Mouse (Mus musculus) kidney, adult 2 months (tissue): ENCODE results near the gene Slc47a2. TPM values are rescaled to one million over a fixed set of nuclear protein-coding genes. Genes with fewer than 3 reads are reported as not detected.
A peak's percentile ranks its signal among the peaks of the same experiment; 100 is the strongest.

Experiments used
- DNase-seq: peaks from one replicate; pipeline ENCODE4 v3.0.0; 2021
- H3K27ac ChIP-seq: fragments of 200-500 bp; 2 replicates; pipeline ENCODE4 v1.5.1; 2012; ENCODE audit warnings: low read depth, low read length, control low read depth, inconsistent platforms; ENCODE audit not compliant: insufficient read depth
- H3K27me3 ChIP-seq: fragments of 200-500 bp; replicated peaks from 2 replicates; pipeline ENCODE4 v1.6.1; 2012; ENCODE audit warnings: mild to moderate bottlenecking, moderate library complexity, low read length, inconsistent platforms; ENCODE audit not compliant: control insufficient read depth, insufficient read depth
- H3K36me3 ChIP-seq: fragments of 200-500 bp; 2 replicates; pipeline ENCODE4 v1.6.1; 2012; ENCODE audit warnings: mild to moderate bottlenecking, moderate library complexity, low read length, inconsistent platforms; ENCODE audit not compliant: control insufficient read depth, insufficient read depth
- H3K4me1 ChIP-seq: fragments of 200-500 bp; 2 replicates; pipeline ENCODE4 v1.6.1; 2011; ENCODE audit warnings: low read length; ENCODE audit not compliant: control insufficient read depth, insufficient read depth
- H3K4me3 ChIP-seq: fragments of 200-500 bp; 2 replicates; pipeline ENCODE4 v1.5.1; 2011; ENCODE audit warnings: mild to moderate bottlenecking, low read depth, low read length, control low read depth; ENCODE audit not compliant: insufficient read depth
- CTCF ChIP-seq: fragments of 200-500 bp; conservative IDR thresholded peaks from 2 replicates; pipeline ENCODE4 v1.5.1; 2011; ENCODE audit warnings: low read depth, mild to moderate bottlenecking, control low read depth, low read length, moderate library complexity, mixed read lengths; ENCODE audit not compliant: insufficient read depth, insufficient read length
- POLR2A ChIP-seq: fragments of 200-500 bp; IDR thresholded peaks from one replicate; pipeline ENCODE4 v1.6.1; 2011; ENCODE audit warnings: low read depth, low read length, control low read depth
- WGBS: fragments of 180-500 bp; shearing (Covaris S2); methylation state at CpG from one replicate; pipeline ENCODE4 v1.1.7; 2018; 5-methylcytosine and 5-hydroxymethylcytosine counted together
- polyA plus RNA-seq: library from polyadenylated mRNA; depleted of rRNA; stranded (reverse); fragments of >200 nt; gene quantifications from 2 replicates; pipeline ENCODE4 v1.2.3, GENCODE M21; 2012; rRNA removed

Slc47a2 gene
- 0.11 and 1.5 TPM in 2 replicates for polyA plus RNA-seq

GRCm38 (mm10) chr11:61342505-61343420 is at the start of gene Slc47a2:
Slc47a2 (minus strand) TSS chr11:61342860.
- peak; percentile 64 for DNase-seq
- H3K27ac ChIP-seq, result no peak within 1 kb of the TSS
- H3K27me3 ChIP-seq, result no peaks in the 10 kb centered on the region

DNA sequence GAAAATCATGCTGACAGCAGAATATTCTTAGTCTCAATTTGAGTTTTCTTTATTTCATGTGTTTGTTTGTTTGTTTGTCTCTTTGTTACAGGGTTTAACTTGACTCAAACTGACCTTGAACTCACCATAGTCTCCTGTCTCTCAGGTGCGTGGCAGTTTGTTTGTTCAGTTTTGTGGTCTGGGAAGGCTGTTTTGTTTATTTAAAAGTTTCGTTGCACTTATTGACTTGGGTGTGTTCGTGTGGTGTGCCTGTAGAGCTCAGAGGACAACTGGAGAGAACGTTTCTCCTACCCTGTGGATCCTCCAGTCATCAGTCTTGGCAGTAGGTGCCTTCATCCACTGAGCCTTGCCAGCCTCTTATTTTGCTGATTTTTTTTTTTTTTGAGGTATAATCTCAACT is 46.3 kb upstream of the Slc47a2 start:
- no peaks in the 10 kb centered on the region for H3K27me3 ChIP-seq
- TF ChIP-seq POLR2A, result no peak
- no peak for TF ChIP-seq CTCF
- H3K27ac ChIP-seq, result no peak overlapping the region
- DNase-seq, result no peak
- WGBS, result 69% methylated on average over 4 of the region's 4 CpGs
- H3K36me3 ChIP-seq, result no peaks in the 10 kb centered on the region
- H3K4me3 ChIP-seq, result no peak overlapping the region
- H3K4me1 ChIP-seq, result no peaks in the 10 kb centered on the region

More at GRCm38 (mm10) chr11:61342505-61343420, at the start of gene Slc47a2:
- TF ChIP-seq CTCF (peak; percentile 34; the same call in 1 of the 2 replicates), POLR2A (no peak)
- Histone ChIP-seq H3K4me1 (no peaks in the 10 kb centered on the region; the same call in 1 of the 2 replicates), H3K4me3 (no peak within 1 kb of the TSS; the same call in 1 of the 2 replicates), H3K36me3 (peaks cover 1% of the 10 kb centered on the region; the same call in 1 of the 2 replicates)
- WGBS, result 5% methylated on average over 60 of the region's 61 CpGs

DNA sequence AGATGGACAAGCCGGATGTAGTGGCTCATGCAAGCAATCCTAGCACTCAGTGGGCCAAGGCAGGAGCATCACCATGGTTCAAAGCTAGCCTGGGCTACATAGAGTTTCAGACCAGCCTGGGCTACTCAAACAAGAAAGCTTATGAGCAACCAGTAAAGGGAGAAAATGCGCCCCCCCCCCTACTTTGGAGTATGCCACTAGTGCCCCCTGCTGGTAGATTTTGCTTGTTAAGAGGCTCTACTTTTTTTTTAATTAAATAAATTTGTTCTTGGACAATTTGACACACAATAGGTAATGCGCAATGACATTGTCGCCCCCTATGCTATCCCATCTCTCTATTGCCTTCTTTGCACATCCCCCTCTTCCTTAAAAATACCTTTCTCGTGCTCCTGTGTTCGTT is 45.4 kb upstream of the Slc47a2 start:
- 65% methylated on average over 6 of the region's 6 CpGs for WGBS
- no peaks in the 10 kb centered on the region for H3K27me3 ChIP-seq
- peak; percentile 47 for DNase-seq
- TF ChIP-seq POLR2A (no peak), CTCF (peak; percentile 50)
- no peak overlapping the region for H3K27ac ChIP-seq
- no peak overlapping the region for H3K4me3 ChIP-seq
- no peaks in the 10 kb centered on the region for H3K36me3 ChIP-seq
- no peaks in the 10 kb centered on the region for H3K4me1 ChIP-seq

DNA sequence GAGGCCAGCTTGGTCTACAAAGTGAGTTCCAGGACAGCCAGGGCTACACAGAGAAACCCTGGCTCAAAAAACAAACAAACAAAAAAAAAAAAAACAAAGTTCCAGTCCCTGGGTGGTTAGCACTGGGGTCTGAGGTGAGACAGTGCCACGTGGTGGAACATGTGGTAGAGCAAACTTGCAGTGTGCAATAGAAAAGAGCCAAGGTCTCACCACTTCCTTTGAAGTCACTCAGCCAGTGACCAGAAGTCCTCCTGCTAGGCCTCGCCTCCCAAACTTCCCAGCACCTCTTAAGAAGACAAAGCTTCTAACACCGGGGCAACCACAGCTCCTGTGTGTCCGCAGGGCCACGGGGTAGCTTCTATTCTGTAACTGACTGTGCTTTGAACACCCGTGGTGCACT is 44.6 kb upstream of the Slc47a2 start:
- 68% methylated on average over 6 of the region's 6 CpGs for WGBS
- no peak for DNase-seq
- Histone ChIP-seq H3K36me3 (no peaks in the 10 kb centered on the region), H3K27ac (no peak overlapping the region), H3K27me3 (no peaks in the 10 kb centered on the region), H3K4me1 (no peaks in the 10 kb centered on the region), H3K4me3 (no peak overlapping the region)
- no peak for TF ChIP-seq POLR2A
- no peak for TF ChIP-seq CTCF

GRCm38 (mm10) chr11:61385725-61386124 is 43.1 kb upstream of the Slc47a2 start:
- no peaks in the 10 kb centered on the region for H3K4me1 ChIP-seq
- 71% methylated on average over 4 of the region's 4 CpGs for WGBS
- no peak for DNase-seq
- TF ChIP-seq POLR2A, result no peak
- TF ChIP-seq CTCF, result no peak
- no peak overlapping the region for H3K4me3 ChIP-seq
- no peak overlapping the region for H3K27ac ChIP-seq
- no peaks in the 10 kb centered on the region for H3K36me3 ChIP-seq
- no peaks in the 10 kb centered on the region for H3K27me3 ChIP-seq

GRCm38 (mm10) chr11:61381272-61381671 is 38.6 kb upstream of the Slc47a2 start:
- TF ChIP-seq CTCF (no peak), POLR2A (no peak)
- Histone ChIP-seq H3K27me3 (no peaks in the 10 kb centered on the region), H3K36me3 (no peaks in the 10 kb centered on the region), H3K27ac (no peak overlapping the region), H3K4me3 (no peak overlapping the region), H3K4me1 (peaks cover 4% of the 10 kb centered on the region; the same call in 1 of the 2 replicates)
- DNase-seq, result no peak
- WGBS, result 83% methylated on average over 1 of the region's 1 CpGs

DNA sequence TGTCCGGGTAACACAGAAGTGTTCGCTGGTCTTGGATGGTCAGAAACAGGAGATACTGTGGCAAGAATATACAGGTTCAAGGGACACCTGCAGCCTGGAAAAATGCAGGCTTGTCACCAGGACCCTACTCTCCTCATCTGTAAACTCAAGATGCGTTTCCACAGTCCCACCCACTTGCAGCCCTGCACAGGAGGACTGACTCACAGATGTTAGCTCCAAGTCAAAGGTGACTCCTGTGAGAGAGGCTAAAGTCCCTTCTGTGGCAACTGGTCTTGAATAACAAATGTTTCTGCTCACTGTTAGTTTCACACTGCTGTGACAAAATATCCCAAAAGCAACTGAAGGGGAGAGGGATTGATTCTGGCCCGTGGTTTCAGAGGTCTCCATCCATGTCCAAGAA is 36.0 kb upstream of the Slc47a2 start:
- H3K27me3 ChIP-seq, result no peaks in the 10 kb centered on the region
- H3K4me3 ChIP-seq, result no peak overlapping the region
- peak; percentile 81 for DNase-seq
- no peaks in the 10 kb centered on the region for H3K36me3 ChIP-seq
- 59% methylated on average over 4 of the region's 4 CpGs for WGBS
- peak overlapping the region; percentile 95 for H3K27ac ChIP-seq
- H3K4me1 ChIP-seq, result peaks cover 4% of the 10 kb centered on the region; the same call in 1 of the 2 replicates
- TF ChIP-seq POLR2A (no peak), CTCF (no peak)
